Mouse (Mus musculus) intestine, embryonic 16.5 days (tissue): ENCODE data around the gene Smg9. TPM values are rescaled to one million over a fixed set of nuclear protein-coding genes. Genes with fewer than 3 reads are reported as not detected.
A peak's percentile ranks its signal among the peaks of the same experiment; 100 is the strongest.

Source experiments
- ATAC-seq: fragments of 200-750 bp; cut with Nextera tagmentation; 2 replicates; pipeline ENCODE4 v1.8.0; 2017; ENCODE audit warnings: moderate TSS enrichment, moderate library complexity
- H3K27ac ChIP-seq: fragments of 300-500 bp; sonication (generic); 2 replicates; pipeline ENCODE4 v1.5.1; 2014; ENCODE audit warnings: mild to moderate bottlenecking, low read length
- H3K27me3 ChIP-seq: fragments of 300-500 bp; sonication (generic); replicated peaks from 2 replicates; pipeline ENCODE4 v1.6.1; 2014; ENCODE audit warnings: low read length, control low read depth, mixed read lengths; ENCODE audit not compliant: control insufficient read depth, insufficient read depth
- H3K36me3 ChIP-seq: fragments of 300-500 bp; sonication (generic); 2 replicates; pipeline ENCODE4 v1.6.1; 2014; ENCODE audit warnings: low read length, control low read depth; ENCODE audit not compliant: control insufficient read depth, insufficient read depth
- H3K4me1 ChIP-seq: fragments of 300-500 bp; sonication (generic); 2 replicates; pipeline ENCODE4 v1.6.1; 2014; ENCODE audit warnings: low read length, control low read depth, mixed read lengths; ENCODE audit not compliant: control insufficient read depth, insufficient read depth
- H3K4me2 ChIP-seq: fragments of 300-500 bp; sonication (generic); 2 replicates; pipeline ENCODE4 v1.6.1; 2014; ENCODE audit warnings: low read depth, low read length, control low read depth
- H3K4me3 ChIP-seq: fragments of 300-500 bp; sonication (generic); 2 replicates; pipeline ENCODE4 v1.5.1; 2014; ENCODE audit warnings: mild to moderate bottlenecking, low read length
- H3K9ac ChIP-seq: fragments of 300-500 bp; sonication (generic); 2 replicates; pipeline ENCODE4 v1.6.1; 2014; ENCODE audit warnings: low read depth, low read length
- H3K9me3 ChIP-seq: fragments of 300-500 bp; sonication (generic); 2 replicates; pipeline ENCODE4 v1.6.1; 2016; ENCODE audit warnings: low read length, control low read depth; ENCODE audit not compliant: control insufficient read depth
- WGBS: fragments of 180-500 bp; shearing (Covaris S2); extraction: QIAGEN DNeasy Blood & Tissue Kit; methylation state at CpG from one replicate; pipeline ENCODE4 v1.1.7; 2014; 5-methylcytosine and 5-hydroxymethylcytosine counted together
- polyA plus RNA-seq: library from polyadenylated mRNA; unstranded; fragments of >200 nt; fragmentation: Nextera tagmentation; extraction: Ambion mirVana; gene quantifications from 2 replicates; pipeline ENCODE4 v1.2.1, GENCODE M21; 2015

Gene Smg9
- polyA plus RNA-seq, 1 experiment from 2014 or later: 22.0 TPM

- Histone ChIP-seq H3K27ac (peak overlapping the region; percentile 23; the same call in 1 of the 2 replicates), H3K9ac (no peak overlapping the region), H3K9me3 (no peaks in the 10 kb centered on the region), H3K4me1 (peaks cover 34% of the 10 kb centered on the region), H3K4me3 (no peak overlapping the region), H3K27me3 (no peaks in the 10 kb centered on the region), H3K36me3 (no peaks in the 10 kb centered on the region), H3K4me2 (no peak overlapping the region)
- peak; percentile 48 for ATAC-seq
- WGBS: 60% methylated on average over 5 of the region's 5 CpGs
These were observed 60.0 kb downstream of the Smg9 start for GRCm38 (mm10) chr7:24459440-24459839.

- Histone ChIP-seq H3K4me3 (no peak overlapping the region), H3K27ac (peak overlapping the region; percentile 33; the same call in 1 of the 2 replicates), H3K9ac (no peak overlapping the region), H3K36me3 (no peaks in the 10 kb centered on the region), H3K27me3 (no peaks in the 10 kb centered on the region), H3K4me2 (no peak overlapping the region), H3K9me3 (no peaks in the 10 kb centered on the region), H3K4me1 (peaks cover 34% of the 10 kb centered on the region)
- peak; percentile 55 for ATAC-seq
- WGBS: 50% methylated on average over 3 of the region's 3 CpGs
These were observed 60.4 kb downstream of the Smg9 start for GRCm38 (mm10) chr7:24459843-24460242.

- Histone ChIP-seq H3K4me1 (peaks cover 34% of the 10 kb centered on the region), H3K4me3 (no peak overlapping the region), H3K36me3 (no peaks in the 10 kb centered on the region), H3K27ac (peak overlapping the region; percentile 71), H3K9me3 (no peaks in the 10 kb centered on the region), H3K9ac (no peak overlapping the region), H3K27me3 (no peaks in the 10 kb centered on the region), H3K4me2 (peak overlapping the region; percentile 77)
- WGBS: 42% methylated on average over 14 of the region's 14 CpGs
- peak; percentile 14; the same call in 1 of the 2 replicates for ATAC-seq
These were observed 62.1 kb downstream of the Smg9 start for GRCm38 (mm10) chr7:24461376-24462051.

- peak; percentile 69 for ATAC-seq
- peak within 1 kb of the TSS; percentile 72 for H3K27ac ChIP-seq
- peaks cover 34% of the 10 kb centered on the region for H3K4me1 ChIP-seq
- no peaks in the 10 kb centered on the region for H3K36me3 ChIP-seq
- 2% methylated on average over 27 of the region's 27 CpGs for WGBS
- peak within 1 kb of the TSS; percentile 50 for H3K4me3 ChIP-seq
- H3K9me3 ChIP-seq: no peaks in the 10 kb centered on the region
- H3K4me2 ChIP-seq: peak within 1 kb of the TSS; percentile 77
- H3K27me3 ChIP-seq: no peaks in the 10 kb centered on the region
- peak within 1 kb of the TSS; percentile 64 for H3K9ac ChIP-seq
These were observed 63.2 kb downstream of the Smg9 start, which contains the start of gene Plaur for GRCm38 (mm10) chr7:24462388-24463319. TSS of gene Plaur (plus strand) at chr7:24462484.

- ATAC-seq: no peak
- Histone ChIP-seq H3K9me3 (peaks cover 5% of the 10 kb centered on the region; the same call in 1 of the 2 replicates), H3K27me3 (no peaks in the 10 kb centered on the region), H3K27ac (no peak overlapping the region), H3K4me2 (no peak overlapping the region), H3K9ac (no peak overlapping the region), H3K4me1 (peaks cover 9% of the 10 kb centered on the region), H3K36me3 (peaks cover 6% of the 10 kb centered on the region), H3K4me3 (no peak overlapping the region)
- WGBS: 88% methylated on average over 6 of the region's 6 CpGs
These were observed 67.4 kb downstream of the Smg9 start for GRCm38 (mm10) chr7:24466835-24467234.

GRCm38 (mm10) chr7:24467886-24468285 is 68.5 kb downstream of the Smg9 start:
- 80% methylated on average over 5 of the region's 5 CpGs for WGBS
- H3K36me3 ChIP-seq: peaks cover 8% of the 10 kb centered on the region
- no peaks in the 10 kb centered on the region for H3K27me3 ChIP-seq
- no peak overlapping the region for H3K4me2 ChIP-seq
- ATAC-seq: no peak
- H3K4me1 ChIP-seq: no peaks in the 10 kb centered on the region; the same call in 1 of the 2 replicates
- peaks cover 8% of the 10 kb centered on the region for H3K9me3 ChIP-seq
- no peak overlapping the region for H3K4me3 ChIP-seq
- H3K9ac ChIP-seq: no peak overlapping the region
- H3K27ac ChIP-seq: no peak overlapping the region

- no peaks in the 10 kb centered on the region for H3K27me3 ChIP-seq
- H3K4me1 ChIP-seq: no peaks in the 10 kb centered on the region
- no peak overlapping the region for H3K4me3 ChIP-seq
- no peak overlapping the region for H3K4me2 ChIP-seq
- no peak for ATAC-seq
- peaks cover 8% of the 10 kb centered on the region for H3K36me3 ChIP-seq
- H3K9ac ChIP-seq: no peak overlapping the region
- H3K27ac ChIP-seq: no peak overlapping the region
- WGBS: 86% methylated on average over 3 of the region's 3 CpGs
- peaks cover 9% of the 10 kb centered on the region for H3K9me3 ChIP-seq
These were observed 69.7 kb downstream of the Smg9 start for GRCm38 (mm10) chr7:24469126-24469525.

- peaks cover 9% of the 10 kb centered on the region for H3K9me3 ChIP-seq
- H3K9ac ChIP-seq: no peak overlapping the region
- H3K36me3 ChIP-seq: peaks cover 8% of the 10 kb centered on the region
- H3K4me3 ChIP-seq: no peak overlapping the region
- no peak for ATAC-seq
- no peak overlapping the region for H3K27ac ChIP-seq
- WGBS: 93% methylated on average over 7 of the region's 7 CpGs
- H3K4me2 ChIP-seq: no peak overlapping the region
- no peaks in the 10 kb centered on the region for H3K27me3 ChIP-seq
- 0 out of 2 replicates have a peak, but pooled peaks cover 2% of the 10 kb centered on the region for H3K4me1 ChIP-seq
These were observed 70.9 kb downstream of the Smg9 start for GRCm38 (mm10) chr7:24470356-24470755.
